Mouse (Mus musculus) testis, adult 10 weeks (tissue): Measurements from ENCODE around the gene Cxcl5. TPM values are rescaled to one million over a fixed set of nuclear protein-coding genes. Genes with fewer than 3 reads are reported as not detected.

Source experiments
- polyA plus RNA-seq: library from polyadenylated mRNA; stranded (reverse); fragments of 350-450 nt; fragmentation: Illumina TruSeq; extraction: RNeasy Lipid Tissue Mini Kit (QIAGEN cat#74804); gene quantifications from one replicate; pipeline ENCODE4 v1.2.3, GENCODE M21; 2014; ENCODE audit warnings: low read depth, low replicate concordance

Cxcl5 gene
- not detected for polyA plus RNA-seq

DNA sequence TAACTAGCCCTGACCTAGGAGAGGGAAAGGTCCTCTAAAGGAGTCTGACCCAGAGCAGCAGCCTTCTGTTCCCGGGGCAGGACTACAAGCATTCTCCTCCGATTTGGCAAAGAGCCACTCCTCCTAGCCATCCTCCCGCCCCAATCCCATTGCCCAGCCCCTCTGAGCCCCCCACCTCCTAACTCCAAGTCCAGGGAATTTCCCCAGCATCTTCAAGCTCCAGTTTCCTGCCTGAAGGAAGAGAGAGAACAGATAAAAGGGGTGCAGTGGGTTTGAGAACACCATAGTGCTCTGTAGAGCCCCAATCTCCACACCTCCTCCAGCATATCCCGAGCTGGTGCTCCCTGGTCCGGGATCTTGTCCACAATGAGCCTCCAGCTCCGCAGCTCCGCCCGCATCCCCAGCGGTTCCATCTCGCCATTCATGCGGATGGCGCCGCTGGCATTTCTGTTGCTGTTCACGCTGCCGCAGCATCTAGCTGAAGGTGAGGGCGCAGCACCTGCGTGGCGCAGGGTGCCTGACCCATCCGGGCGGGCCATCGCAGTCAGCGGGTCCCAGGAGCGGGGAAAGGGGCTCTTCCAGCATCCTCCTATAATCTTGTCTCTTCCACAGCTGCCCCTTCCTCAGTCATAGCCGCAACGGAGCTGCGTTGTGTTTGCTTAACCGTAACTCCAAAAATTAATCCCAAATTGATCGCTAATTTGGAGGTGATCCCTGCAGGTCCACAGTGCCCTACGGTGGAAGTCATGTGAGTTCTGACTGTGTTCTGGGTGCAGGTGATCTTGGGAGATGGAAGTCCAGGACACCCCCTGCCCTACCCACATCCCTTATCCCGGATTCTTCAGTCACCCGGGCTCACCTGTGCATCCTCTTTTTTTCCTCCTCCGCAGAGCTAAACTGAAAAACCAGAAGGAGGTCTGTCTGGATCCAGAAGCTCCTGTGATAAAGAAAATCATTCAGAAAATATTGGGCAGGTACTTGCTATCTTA is at the start of gene Cxcl5:
Gene Cxcl5, plus strand, starts transcription at position 284 of the 989 bp plus-strand sequence.

GRCm38 (mm10) chr5:90768218-90768617 is 9.1 kb downstream of the Cxcl5 start, which contains the start of gene Ppbp:
Ppbp (plus strand) TSS chr5:90768518.

DNA sequence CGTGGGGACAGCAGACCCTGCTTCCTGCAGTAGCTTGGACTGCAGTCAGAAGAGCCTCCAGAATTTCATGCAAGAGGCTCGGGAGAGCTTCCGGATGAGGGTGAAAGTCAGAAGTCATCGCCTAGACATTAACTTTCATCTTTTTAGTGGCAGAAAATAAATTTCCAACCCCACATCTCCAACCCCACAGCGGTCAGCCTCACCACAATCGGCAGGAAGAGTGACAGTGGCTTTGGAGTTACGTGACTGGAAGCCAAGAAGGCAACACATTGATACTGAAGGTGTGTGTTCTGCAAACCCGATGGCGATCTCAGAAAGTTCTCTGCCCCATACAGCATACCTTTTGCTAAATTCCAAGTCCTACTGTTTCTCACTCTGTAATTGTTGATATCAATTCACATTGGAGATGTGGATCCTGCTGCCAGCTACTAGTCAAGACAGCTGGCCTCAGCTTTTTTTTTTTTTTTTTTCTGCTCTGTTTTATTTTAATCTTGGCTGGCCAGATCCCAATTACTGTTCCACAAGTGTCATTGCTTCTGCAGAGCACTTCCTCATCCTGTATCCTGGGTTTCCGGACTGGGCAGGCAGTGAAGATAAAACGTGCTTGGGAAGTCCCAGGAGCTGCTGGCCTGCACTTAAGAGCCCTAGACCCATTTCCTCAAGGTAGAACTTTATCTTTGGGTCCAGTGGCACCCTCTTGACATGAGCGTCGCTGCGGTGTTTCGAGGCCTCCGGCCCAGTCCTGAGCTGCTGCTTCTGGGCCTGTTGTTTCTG is 12.9 kb downstream of the Cxcl5 start, which contains the start of gene Pf4:
Gene Pf4, plus strand, starts transcription at position 556 of the 774 bp plus-strand sequence.

GRCm38 (mm10) chr5:90785659-90786588 is 26.8 kb downstream of the Cxcl5 start, which contains the start of gene Cxcl3:
Cxcl3 (plus strand) TSS chr5:90786103.

DNA sequence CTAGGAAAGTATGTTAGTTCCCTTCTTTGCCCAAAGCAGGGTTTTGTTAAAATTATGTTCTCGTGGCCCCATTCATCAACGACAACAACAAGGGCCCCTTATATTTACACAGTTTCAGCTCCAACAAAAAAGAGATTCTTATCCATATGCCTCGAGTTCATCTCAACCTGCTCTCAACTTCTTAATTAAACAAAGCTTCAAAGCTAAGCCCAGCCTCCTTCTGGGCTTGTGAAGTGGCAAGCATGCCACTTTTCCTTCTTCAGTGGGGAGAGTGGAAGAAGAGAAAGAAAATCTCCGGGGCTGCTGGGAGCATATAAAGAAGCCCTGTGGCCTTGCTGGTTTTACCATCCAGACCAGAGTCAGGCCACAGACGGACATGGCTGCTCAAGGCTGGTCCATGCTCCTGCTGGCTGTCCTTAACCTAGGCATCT is 35.0 kb downstream of the Cxcl5 start, which contains the start of gene Cxcl15:
Gene Cxcl15, plus strand, starts transcription at position 340 of the 431 bp plus-strand sequence.

Other genes starting within 250 kb of the Cxcl5 start
- gene Afm, start 240.4 kb upstream of the Cxcl5 start, polyA plus RNA-seq: 3.3 TPM
- not detected for gene 5830473C10Rik, start 198.3 kb upstream of the Cxcl5 start, polyA plus RNA-seq
- gene Rassf6, start 118.7 kb upstream of the Cxcl5 start, polyA plus RNA-seq: 0.90 TPM
- not detected for gene Ppbp, start 9.2 kb downstream of the Cxcl5 start, polyA plus RNA-seq
- 4.8 TPM for gene Pf4, start 13.1 kb downstream of the Cxcl5 start, polyA plus RNA-seq
- not detected for gene Cxcl3, start 26.7 kb downstream of the Cxcl5 start, polyA plus RNA-seq
- not detected for gene Cxcl15, start 35.2 kb downstream of the Cxcl5 start, polyA plus RNA-seq
- 0.41 TPM for gene Cxcl1, start 131.9 kb downstream of the Cxcl5 start, polyA plus RNA-seq
- not detected for gene Cxcl2, start 144.5 kb downstream of the Cxcl5 start, polyA plus RNA-seq
- gene Mthfd2l, start 171.8 kb downstream of the Cxcl5 start, polyA plus RNA-seq: 16.0 TPM